Mouse (Mus musculus): ENCODE data around the gene Comt. TPM values are rescaled to one million over a fixed set of nuclear protein-coding genes. Genes with fewer than 3 reads are reported as not detected.
A peak's percentile ranks its signal among the peaks of the same experiment; 100 is the strongest.

Gene Comt
- total RNA-seq, 1 experiment = 40.1 TPM

DNA sequence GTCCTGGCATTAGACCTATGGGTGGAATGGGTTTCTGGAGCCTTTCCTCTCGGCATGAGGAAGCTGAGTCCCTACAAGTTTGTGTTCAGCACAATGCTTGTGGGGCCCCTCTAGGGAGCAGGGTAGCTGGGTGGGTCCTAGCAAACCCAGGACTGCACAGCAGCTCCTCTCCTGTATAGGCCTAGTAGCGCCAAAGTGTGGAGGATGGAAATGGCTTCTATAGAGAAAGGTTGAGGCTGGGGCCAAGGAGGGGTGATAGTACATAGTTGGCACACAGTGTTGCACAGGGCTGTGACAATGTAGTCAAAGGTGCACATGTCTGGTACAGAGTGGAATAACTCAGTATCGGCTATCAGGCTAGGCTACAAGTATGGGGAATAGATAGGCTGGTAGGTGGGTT, 32.6 kb downstream of the Comt start:
- Histone ChIP-seq H3K36me3 (ENCODE audit: control insufficient read depth, insufficient read depth, low read length, poor library complexity, severe bottlenecking) (peaks cover 21% of the 10 kb centered on the region), H3K9ac (ENCODE audit: insufficient read depth, low read depth, low read length, poor library complexity, severe bottlenecking) (no peak overlapping the region), H3K4me1 (ENCODE audit: control insufficient read depth in 2 of 2, insufficient read depth in 2 of 2, low read length in 2 of 2, poor library complexity in 1 of 2) (peaks cover 13 to 32% of the 10 kb centered on the region in 2 experiments), H3K9me3 (ENCODE audit: control insufficient read depth, insufficient read depth, low read depth, low read length) (no peaks in the 10 kb centered on the region), H3K27ac (ENCODE audit: insufficient read depth, low read depth, low read length, poor library complexity, severe bottlenecking) (no peak overlapping the region; the same call in 1 of the 2 replicates), H3K4me3 (ENCODE audit: insufficient read depth in 1 of 2, low read depth in 1 of 2, low read length in 2 of 2, poor library complexity in 1 of 2, severe bottlenecking in 1 of 2) (peak overlapping the region; percentile 1 to 90; a peak in 2 of 4 replicates)
- TF ChIP-seq MAFK (IDR thresholded peaks at IDR 0.05; ENCODE audit: insufficient read depth, low read depth, low read length) (no peak), ZNF384 (IDR thresholded peaks at IDR 0.05; ENCODE audit: low read depth, low read length) (no peak), ZC3H11A (IDR thresholded peaks at IDR 0.05; ENCODE audit: borderline replicate concordance, low read depth, low read length) (no peak), CHD2 (IDR thresholded peaks at IDR 0.05; ENCODE audit: low read depth, low read length) (no peak), HCFC1 (IDR thresholded peaks at IDR 0.05; ENCODE audit: borderline replicate concordance, insufficient read depth, low read length) (no peak)
- DNase-seq (ENCODE audit: low read depth, low spot score) = no peak
- in situ Hi-C loops (cut with MboI; ENCODE audit: low sequenced_read_pairs in 2 of 2, unreplicated experiment in 2 of 2) = no loop called here

DNA sequence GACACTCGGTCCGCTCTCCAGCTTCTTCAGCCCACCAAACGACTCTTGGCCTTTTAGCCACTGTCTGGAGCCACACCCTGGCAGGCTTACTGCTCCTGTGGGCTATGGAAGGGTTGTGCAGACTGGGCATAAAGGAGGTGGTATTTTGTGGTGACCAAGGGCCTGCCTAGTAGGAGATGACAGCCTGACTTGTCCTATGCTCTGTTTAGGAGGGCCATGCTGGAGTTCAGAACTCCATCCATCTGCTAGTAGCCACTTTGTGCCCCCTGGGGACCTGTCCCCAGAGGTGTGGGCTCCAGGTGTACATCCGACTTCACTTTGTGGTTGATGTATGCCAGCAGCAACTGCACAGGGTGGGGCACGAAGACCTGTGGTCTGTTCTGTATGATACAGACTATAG, 33.1 kb downstream of the Comt start:
- in situ Hi-C loops (cut with MboI; ENCODE audit: low sequenced_read_pairs in 2 of 2, unreplicated experiment in 2 of 2) = no loop called here
- Histone ChIP-seq H3K9ac (ENCODE audit: insufficient read depth, low read depth, low read length, poor library complexity, severe bottlenecking) (peak overlapping the region; percentile 83; the same call in 1 of the 2 replicates), H3K4me3 (ENCODE audit: insufficient read depth in 1 of 2, low read depth in 1 of 2, low read length in 2 of 2, poor library complexity in 1 of 2, severe bottlenecking in 1 of 2) (peak overlapping the region; percentile 81 to 90), H3K9me3 (ENCODE audit: control insufficient read depth, insufficient read depth, low read depth, low read length) (no peaks in the 10 kb centered on the region), H3K4me1 (ENCODE audit: control insufficient read depth in 2 of 2, insufficient read depth in 2 of 2, low read length in 2 of 2, poor library complexity in 1 of 2) (peaks cover 13 to 33% of the 10 kb centered on the region in 2 experiments), H3K27ac (ENCODE audit: insufficient read depth, low read depth, low read length, poor library complexity, severe bottlenecking) (no peak overlapping the region), H3K36me3 (ENCODE audit: control insufficient read depth, insufficient read depth, low read length, poor library complexity, severe bottlenecking) (peaks cover 17% of the 10 kb centered on the region)
- DNase-seq (ENCODE audit: low read depth, low spot score) = no peak
- TF ChIP-seq ZC3H11A (IDR thresholded peaks at IDR 0.05; ENCODE audit: borderline replicate concordance, low read depth, low read length) = no peak
- no peak for TF ChIP-seq HCFC1 (IDR thresholded peaks at IDR 0.05; ENCODE audit: borderline replicate concordance, insufficient read depth, low read length)
- no peak for TF ChIP-seq MAFK (IDR thresholded peaks at IDR 0.05; ENCODE audit: insufficient read depth, low read depth, low read length)
- TF ChIP-seq ZNF384 (IDR thresholded peaks at IDR 0.05; ENCODE audit: low read depth, low read length) = no peak

DNA sequence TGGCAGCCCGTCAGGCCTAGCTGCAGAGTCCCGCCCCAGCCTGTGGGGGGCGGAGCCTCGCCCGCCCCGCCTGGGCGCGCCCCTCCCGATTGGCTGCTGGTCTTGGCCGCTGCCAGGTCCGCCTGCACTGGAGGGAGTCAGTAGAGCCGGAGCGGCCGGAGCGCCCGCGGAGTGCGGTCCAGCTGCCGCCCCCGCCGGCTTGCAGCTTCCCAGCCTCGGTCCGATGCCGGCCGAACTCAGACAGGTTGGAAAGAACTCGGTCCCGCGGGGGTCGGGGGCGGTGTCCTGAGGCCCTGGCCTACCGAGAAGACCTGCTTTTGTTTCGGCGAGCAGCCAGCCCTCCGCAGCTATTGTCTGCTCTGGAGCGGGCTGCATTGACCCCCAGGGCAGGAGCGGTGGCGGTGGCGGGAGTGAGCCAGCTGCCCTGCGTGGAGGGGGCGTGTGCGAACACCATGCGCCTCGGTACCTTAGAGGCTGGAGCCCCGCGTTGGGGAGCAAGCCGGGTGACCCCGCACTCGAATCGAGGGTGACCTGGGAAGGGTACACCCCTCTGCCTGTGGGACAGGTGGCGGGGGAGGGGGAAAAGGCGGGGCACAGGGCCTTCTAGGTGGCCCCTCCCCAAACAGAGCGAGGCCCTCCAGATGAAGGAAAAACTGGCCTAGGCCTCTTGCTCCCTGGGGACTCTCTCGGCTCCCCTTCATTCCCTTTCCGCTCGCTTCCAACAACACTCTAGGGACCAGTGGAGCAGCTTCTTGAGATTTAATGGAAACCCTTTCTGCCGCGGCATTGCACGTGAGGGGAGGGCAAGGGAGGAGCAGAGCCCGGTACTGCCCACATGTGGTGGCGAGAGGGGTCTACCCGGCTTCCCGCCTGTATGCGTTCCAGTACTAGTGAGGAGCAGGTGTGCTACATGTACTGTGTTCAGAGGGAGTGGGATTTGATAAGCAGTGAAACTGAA, 33.9 kb downstream of the Comt start:
- peaks cover 19 to 35% of the 10 kb centered on the region in 2 experiments for H3K4me1 ChIP-seq (ENCODE audit: control insufficient read depth in 2 of 2, insufficient read depth in 2 of 2, low read length in 2 of 2, poor library complexity in 1 of 2)
- H3K9ac ChIP-seq (ENCODE audit: insufficient read depth, low read depth, low read length, poor library complexity, severe bottlenecking) = peak overlapping the region; percentile 83
- H3K36me3 ChIP-seq (ENCODE audit: control insufficient read depth, insufficient read depth, low read length, poor library complexity, severe bottlenecking) = peaks cover 10% of the 10 kb centered on the region; the same call in 1 of the 2 replicates
- no peaks in the 10 kb centered on the region for H3K9me3 ChIP-seq (ENCODE audit: control insufficient read depth, insufficient read depth, low read depth, low read length)
- no peak for TF ChIP-seq HCFC1 (IDR thresholded peaks at IDR 0.05; ENCODE audit: borderline replicate concordance, insufficient read depth, low read length)
- TF ChIP-seq CHD2 (IDR thresholded peaks at IDR 0.05; ENCODE audit: low read depth, low read length) = no peak
- TF ChIP-seq ZNF384 (IDR thresholded peaks at IDR 0.05; ENCODE audit: low read depth, low read length) = no peak
- TF ChIP-seq MAFK (IDR thresholded peaks at IDR 0.05; ENCODE audit: insufficient read depth, low read depth, low read length) = no peak
- no peak for TF ChIP-seq ZC3H11A (IDR thresholded peaks at IDR 0.05; ENCODE audit: borderline replicate concordance, low read depth, low read length)
- H3K27ac ChIP-seq (ENCODE audit: insufficient read depth, low read depth, low read length, poor library complexity, severe bottlenecking) = peak overlapping the region; percentile 16; the same call in 1 of the 2 replicates
- peak; percentile 77 for DNase-seq (ENCODE audit: low read depth, low spot score)
- peak overlapping the region; percentile 81 to 90 for H3K4me3 ChIP-seq (ENCODE audit: insufficient read depth in 1 of 2, low read depth in 1 of 2, low read length in 2 of 2, poor library complexity in 1 of 2, severe bottlenecking in 1 of 2)
- in situ Hi-C loops (cut with MboI; ENCODE audit: low sequenced_read_pairs in 2 of 2, unreplicated experiment in 2 of 2) = no loop called here

DNA sequence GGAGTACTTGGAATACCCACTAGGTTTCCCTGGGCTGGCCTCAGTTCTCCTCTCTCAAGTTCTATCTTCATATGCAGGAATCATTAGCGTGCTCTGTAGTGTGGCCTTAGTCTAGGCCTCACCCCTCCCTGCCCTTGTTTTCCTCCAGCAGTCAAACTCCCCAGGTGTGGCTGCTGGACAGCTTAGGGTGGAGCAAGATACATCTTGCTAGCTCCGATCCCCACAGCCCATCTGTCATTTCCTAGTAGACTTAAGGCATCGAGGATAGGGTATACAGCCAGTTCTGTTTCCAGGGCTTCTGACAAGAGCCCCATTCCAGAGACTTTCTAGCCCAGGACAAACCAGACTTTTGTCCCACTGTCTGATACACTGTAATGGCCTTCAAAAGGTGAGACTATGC, 34.9 kb downstream of the Comt start:
- TF ChIP-seq MAFK (IDR thresholded peaks at IDR 0.05; ENCODE audit: insufficient read depth, low read depth, low read length) = no peak
- no peak for TF ChIP-seq CHD2 (IDR thresholded peaks at IDR 0.05; ENCODE audit: low read depth, low read length)
- Histone ChIP-seq H3K9ac (ENCODE audit: insufficient read depth, low read depth, low read length, poor library complexity, severe bottlenecking) (no peak overlapping the region), H3K4me3 (ENCODE audit: insufficient read depth in 1 of 2, low read depth in 1 of 2, low read length in 2 of 2, poor library complexity in 1 of 2, severe bottlenecking in 1 of 2) (no peak overlapping the region), H3K9me3 (ENCODE audit: control insufficient read depth, insufficient read depth, low read depth, low read length) (no peaks in the 10 kb centered on the region), H3K4me1 (ENCODE audit: control insufficient read depth in 2 of 2, insufficient read depth in 2 of 2, low read length in 2 of 2, poor library complexity in 1 of 2) (peaks cover 20 to 44% of the 10 kb centered on the region in 2 experiments), H3K27ac (ENCODE audit: insufficient read depth, low read depth, low read length, poor library complexity, severe bottlenecking) (no peak overlapping the region), H3K36me3 (ENCODE audit: control insufficient read depth, insufficient read depth, low read length, poor library complexity, severe bottlenecking) (peaks cover under 1% of the 10 kb centered on the region; the same call in 1 of the 2 replicates)
- DNase-seq (ENCODE audit: low read depth, low spot score) = no peak
- in situ Hi-C loops (cut with MboI; ENCODE audit: low sequenced_read_pairs in 2 of 2, unreplicated experiment in 2 of 2) = no loop called here
